Mouse (Mus musculus) hindbrain, embryonic 10.5 days (tissue): Measurements from ENCODE around the gene Ppp1r13l. TPM values are rescaled to one million over a fixed set of nuclear protein-coding genes. Genes with fewer than 3 reads are reported as not detected.

ENCODE experiments used
- DNase-seq: peaks from one replicate; pipeline ENCODE4 v3.0.0-alpha.2; 2017; ENCODE audit warnings: low spot score
- H3K27ac ChIP-seq: fragments of 300-500 bp; sonication (generic); 2 replicates; pipeline ENCODE4 v1.5.1; 2016; ENCODE audit warnings: mild to moderate bottlenecking, moderate library complexity
- H3K27me3 ChIP-seq: fragments of 300-500 bp; sonication (generic); 2 replicates; pipeline ENCODE4 v1.6.1; 2016; ENCODE audit warnings: mild to moderate bottlenecking; ENCODE audit not compliant: poor library complexity, insufficient read depth, severe bottlenecking
- H3K36me3 ChIP-seq: fragments of 300-500 bp; sonication (generic); 2 replicates; pipeline ENCODE4 v1.6.1; 2016; ENCODE audit warnings: mild to moderate bottlenecking, moderate library complexity
- H3K4me1 ChIP-seq: fragments of 300-500 bp; sonication (generic); replicated peaks from 2 replicates; pipeline ENCODE4 v1.6.1; 2016; ENCODE audit warnings: mild to moderate bottlenecking
- H3K4me3 ChIP-seq: fragments of 300-500 bp; sonication (generic); 2 replicates; pipeline ENCODE4 v1.5.1; 2016; ENCODE audit warnings: mild to moderate bottlenecking, moderate library complexity
- H3K9me3 ChIP-seq: fragments of 300-500 bp; sonication (generic); 2 replicates; pipeline ENCODE4 v1.6.1; 2016; ENCODE audit warnings: mild to moderate bottlenecking, moderate library complexity
- WGBS: fragments of 180-500 bp; shearing (Covaris S2); methylation state at CpG from one replicate; pipeline ENCODE4 v1.1.7; 2016; 5-methylcytosine and 5-hydroxymethylcytosine counted together
- polyA plus RNA-seq: library from polyadenylated mRNA; unstranded; fragments of >200 nt; fragmentation: Nextera tagmentation; extraction: Ambion mirVana; gene quantifications from 2 replicates; pipeline ENCODE4 v1.2.1, GENCODE M21; 2016

The Ppp1r13l gene
- polyA plus RNA-seq, 1 experiment from 2014 or later: 4.7 TPM

GRCm38 (mm10) chr7:19359892-19360641 is 518 bp downstream of the Ppp1r13l start:
- Histone ChIP-seq H3K4me3 (peak overlapping the region; percentile 86), H3K27ac (peak overlapping the region; percentile 93), H3K9me3 (no peaks in the 10 kb centered on the region), H3K4me1 (peaks cover 62% of the 10 kb centered on the region), H3K36me3 (peaks cover 29% of the 10 kb centered on the region), H3K27me3 (peaks cover 16% of the 10 kb centered on the region; the same call in 1 of the 2 replicates)
- DNase-seq: peak; percentile 84
- WGBS: under 1% methylated on average over 45 of the region's 45 CpGs

- peak; percentile 88 for DNase-seq
- peaks cover 22% of the 10 kb centered on the region for H3K36me3 ChIP-seq
- H3K4me1 ChIP-seq: peaks cover 62% of the 10 kb centered on the region
- under 1% methylated on average over 27 of the region's 27 CpGs for WGBS
- peak overlapping the region; percentile 86 for H3K4me3 ChIP-seq
- H3K9me3 ChIP-seq: no peaks in the 10 kb centered on the region
- peaks cover 16% of the 10 kb centered on the region; the same call in 1 of the 2 replicates for H3K27me3 ChIP-seq
- peak overlapping the region; percentile 93; the same call in 1 of the 2 replicates for H3K27ac ChIP-seq
These were observed 1.4 kb downstream of the Ppp1r13l start for GRCm38 (mm10) chr7:19360944-19361343.

GRCm38 (mm10) chr7:19361720-19362119 is 2.2 kb downstream of the Ppp1r13l start:
- peaks cover 14% of the 10 kb centered on the region for H3K36me3 ChIP-seq
- peak; percentile 73 for DNase-seq
- H3K4me3 ChIP-seq: peak overlapping the region; percentile 86
- peaks cover 16% of the 10 kb centered on the region; the same call in 1 of the 2 replicates for H3K27me3 ChIP-seq
- H3K4me1 ChIP-seq: peaks cover 57% of the 10 kb centered on the region
- 13% methylated on average over 16 of the region's 16 CpGs for WGBS
- H3K27ac ChIP-seq: peak overlapping the region; percentile 60
- H3K9me3 ChIP-seq: no peaks in the 10 kb centered on the region

GRCm38 (mm10) chr7:19362276-19362675 is 2.7 kb downstream of the Ppp1r13l start:
- peaks cover 16% of the 10 kb centered on the region; the same call in 1 of the 2 replicates for H3K27me3 ChIP-seq
- H3K36me3 ChIP-seq: peaks cover 9% of the 10 kb centered on the region
- 35% methylated on average over 4 of the region's 4 CpGs for WGBS
- peaks cover 57% of the 10 kb centered on the region for H3K4me1 ChIP-seq
- 0 out of 2 replicates have a peak overlapping the region, but pooled peaks have one; percentile 35 for H3K27ac ChIP-seq
- no peak for DNase-seq
- peak overlapping the region; percentile 86 for H3K4me3 ChIP-seq
- no peaks in the 10 kb centered on the region for H3K9me3 ChIP-seq

GRCm38 (mm10) chr7:19363881-19364280 is 4.3 kb downstream of the Ppp1r13l start:
- Histone ChIP-seq H3K27me3 (peaks cover 23% of the 10 kb centered on the region), H3K36me3 (no peaks in the 10 kb centered on the region), H3K27ac (no peak overlapping the region), H3K4me3 (no peak overlapping the region), H3K9me3 (no peaks in the 10 kb centered on the region), H3K4me1 (peaks cover 46% of the 10 kb centered on the region)
- WGBS: 4% methylated on average over 18 of the region's 18 CpGs
- peak; percentile 74 for DNase-seq

GRCm38 (mm10) chr7:19365376-19365775 is 5.8 kb downstream of the Ppp1r13l start:
- Histone ChIP-seq H3K4me3 (no peak overlapping the region), H3K27me3 (peaks cover 38% of the 10 kb centered on the region), H3K9me3 (no peaks in the 10 kb centered on the region), H3K27ac (no peak overlapping the region), H3K36me3 (no peaks in the 10 kb centered on the region), H3K4me1 (peaks cover 44% of the 10 kb centered on the region)
- DNase-seq: no peak
- 85% methylated on average over 4 of the region's 4 CpGs for WGBS

GRCm38 (mm10) chr7:19368380-19368779 is 8.8 kb downstream of the Ppp1r13l start:
- Histone ChIP-seq H3K27ac (no peak overlapping the region), H3K36me3 (0 out of 2 replicates have a peak, but pooled peaks cover 5% of the 10 kb centered on the region), H3K4me3 (no peak overlapping the region), H3K4me1 (peaks cover 21% of the 10 kb centered on the region), H3K27me3 (peaks cover 32% of the 10 kb centered on the region), H3K9me3 (no peaks in the 10 kb centered on the region)
- WGBS: 21% methylated on average over 16 of the region's 16 CpGs
- DNase-seq: peak; percentile 40

GRCm38 (mm10) chr7:19369823-19370425 is 10.4 kb downstream of the Ppp1r13l start:
- peak overlapping the region; percentile 84 for H3K27ac ChIP-seq
- H3K4me1 ChIP-seq: peaks cover 14% of the 10 kb centered on the region

GRCm38 (mm10) chr7:19373367-19373766 is 13.8 kb downstream of the Ppp1r13l start:
- Histone ChIP-seq H3K9me3 (no peaks in the 10 kb centered on the region), H3K4me1 (peaks cover 12% of the 10 kb centered on the region), H3K36me3 (peaks cover 37% of the 10 kb centered on the region), H3K27ac (no peak overlapping the region), H3K4me3 (no peak overlapping the region), H3K27me3 (peaks cover 24% of the 10 kb centered on the region)
- DNase-seq: no peak
- 86% methylated on average over 2 of the region's 2 CpGs for WGBS

More at GRCm38 (mm10) chr7:19369823-19370425, 10.4 kb downstream of the Ppp1r13l start:
- Histone ChIP-seq H3K27me3 (peaks cover 26% of the 10 kb centered on the region), H3K4me3 (peak overlapping the region; percentile 57), H3K36me3 (peaks cover 14% of the 10 kb centered on the region; the same call in 1 of the 2 replicates), H3K9me3 (no peaks in the 10 kb centered on the region)
- peak; percentile 69 for DNase-seq
- WGBS: 10% methylated on average over 46 of the region's 46 CpGs

- H3K27me3 ChIP-seq: peaks cover 4% of the 10 kb centered on the region; the same call in 1 of the 2 replicates
- no peaks in the 10 kb centered on the region for H3K9me3 ChIP-seq
- no peak overlapping the region for H3K27ac ChIP-seq
- 73% methylated on average over 18 of the region's 18 CpGs for WGBS
- H3K4me1 ChIP-seq: peaks cover under 1% of the 10 kb centered on the region; the same call in 1 of the 2 replicates
- no peak for DNase-seq
- peaks cover 37% of the 10 kb centered on the region for H3K36me3 ChIP-seq
- H3K4me3 ChIP-seq: no peak overlapping the region
These were observed 15.8 kb downstream of the Ppp1r13l start for GRCm38 (mm10) chr7:19375368-19375767.

GRCm38 (mm10) chr7:19376019-19376418 is 16.5 kb downstream of the Ppp1r13l start:
- peaks cover 37% of the 10 kb centered on the region for H3K36me3 ChIP-seq
- no peak overlapping the region for H3K27ac ChIP-seq
- 87% methylated on average over 4 of the region's 4 CpGs for WGBS
- no peaks in the 10 kb centered on the region for H3K27me3 ChIP-seq
- H3K9me3 ChIP-seq: no peaks in the 10 kb centered on the region
- H3K4me3 ChIP-seq: no peak overlapping the region
- DNase-seq: no peak
- H3K4me1 ChIP-seq: no peaks in the 10 kb centered on the region

GRCm38 (mm10) chr7:19378049-19378448 is 18.5 kb downstream of the Ppp1r13l start:
- H3K27me3 ChIP-seq: no peaks in the 10 kb centered on the region
- H3K4me3 ChIP-seq: no peak overlapping the region
- no peak overlapping the region for H3K27ac ChIP-seq
- no peak for DNase-seq
- H3K36me3 ChIP-seq: peaks cover 32% of the 10 kb centered on the region
- H3K4me1 ChIP-seq: peaks cover 10% of the 10 kb centered on the region
- 64% methylated on average over 8 of the region's 8 CpGs for WGBS
- H3K9me3 ChIP-seq: no peaks in the 10 kb centered on the region
